Mouse (Mus musculus): ENCODE data around the gene Kmt2e.

- TF ChIP-seq CTCF (IDR thresholded peaks at IDR 0.05; ENCODE audit: extremely low read depth, insufficient read depth, low read length) (no peak), POLR2A (IDR thresholded peaks at IDR 0.05; ENCODE audit: extremely low read depth, insufficient read depth, low read length) (no peak)
Measured at GRCm38 (mm10) chr5:23410718-23411101, 23.5 kb upstream of the Kmt2e start.
